Mouse (Mus musculus) naive thymus-derived CD4-positive, alpha-beta T cell, adult 2 months (primary cell): ENCODE measurements around the gene Fam124b.

Source experiments
- DNase-seq: peaks from one replicate; pipeline ENCODE4 v3.0.0-alpha.2; 2011; ENCODE audit warnings: low read depth

The Fam124b gene

GRCm38 (mm10) chr1:80218268-80218667, at the start of gene Fam124b:
Gene Fam124b (minus strand): TSS chr1:80218473.
- peak; percentile 22 for DNase-seq

- DNase-seq = no peak
These were observed 42.2 kb upstream of the Fam124b start for GRCm38 (mm10) chr1:80260443-80260842.

- no peak for DNase-seq
These were observed 40.4 kb upstream of the Fam124b start for GRCm38 (mm10) chr1:80258632-80259031.

- DNase-seq = no peak
These were observed 35.0 kb upstream of the Fam124b start for GRCm38 (mm10) chr1:80253309-80253708.

GRCm38 (mm10) chr1:80250247-80250646, 32.0 kb upstream of the Fam124b start:
- DNase-seq = no peak

GRCm38 (mm10) chr1:80247131-80247530, 28.9 kb upstream of the Fam124b start:
- no peak for DNase-seq

- no peak for DNase-seq
These were observed 25.9 kb upstream of the Fam124b start for GRCm38 (mm10) chr1:80244123-80244522.

- no peak for DNase-seq
These were observed 23.3 kb upstream of the Fam124b start for GRCm38 (mm10) chr1:80241579-80241978.

- DNase-seq = no peak
These were observed 21.9 kb upstream of the Fam124b start for GRCm38 (mm10) chr1:80240017-80240660.

GRCm38 (mm10) chr1:80239481-80239880, 21.2 kb upstream of the Fam124b start:
- no peak for DNase-seq

GRCm38 (mm10) chr1:80236951-80237702, 18.9 kb upstream of the Fam124b start:
- DNase-seq = no peak

- DNase-seq = no peak
These were observed 17.9 kb upstream of the Fam124b start for GRCm38 (mm10) chr1:80236126-80236525.

- DNase-seq = peak; percentile 25
These were observed 12.3 kb upstream of the Fam124b start for GRCm38 (mm10) chr1:80230612-80231011.

GRCm38 (mm10) chr1:80224839-80225412, 6.7 kb upstream of the Fam124b start:
- DNase-seq = no peak

- no peak for DNase-seq
These were observed 2.9 kb upstream of the Fam124b start for GRCm38 (mm10) chr1:80221151-80221550.

- peak; percentile 66 for DNase-seq
These were observed 4.4 kb downstream of the Fam124b start for GRCm38 (mm10) chr1:80213826-80214225.

GRCm38 (mm10) chr1:80213146-80213545, 5.1 kb downstream of the Fam124b start:
- no peak for DNase-seq

GRCm38 (mm10) chr1:80202314-80202713, 16.0 kb downstream of the Fam124b start:
- DNase-seq = no peak

- no peak for DNase-seq
These were observed 25.4 kb downstream of the Fam124b start for GRCm38 (mm10) chr1:80192837-80193236.

- no peak for DNase-seq
These were observed 36.9 kb downstream of the Fam124b start for GRCm38 (mm10) chr1:80181414-80181805.

- peak; percentile 84 for DNase-seq
These were observed 37.4 kb downstream of the Fam124b start for GRCm38 (mm10) chr1:80180767-80181413.

- DNase-seq = peak; percentile 15
These were observed 38.1 kb downstream of the Fam124b start for GRCm38 (mm10) chr1:80180128-80180527.
